Mouse (Mus musculus): Measurements from ENCODE around the gene Morn1. TPM values are rescaled to one million over a fixed set of nuclear protein-coding genes. Genes with fewer than 3 reads are reported as not detected.

The Morn1 gene
- polyA plus RNA-seq, 1 experiment: 12.6 TPM

GRCm38 (mm10) chr4:155079666-155080065 is 6.7 kb upstream of the Morn1 start:
- no peak for DNase-seq (ENCODE audit: low read depth)
- TF ChIP-seq CTCF (IDR thresholded peaks at IDR 0.05; ENCODE audit: borderline replicate concordance, extremely low read depth, insufficient read depth, insufficient read length) (no peak), POLR2A (IDR thresholded peaks at IDR 0.05; ENCODE audit: borderline replicate concordance, extremely low read depth, insufficient read depth, insufficient read length, poor library complexity, severe bottlenecking) (no peak)

GRCm38 (mm10) chr4:155083553-155083952 is 2.8 kb upstream of the Morn1 start:
- no peak for DNase-seq (ENCODE audit: low read depth)
- TF ChIP-seq CTCF (IDR thresholded peaks at IDR 0.05; ENCODE audit: borderline replicate concordance, extremely low read depth, insufficient read depth, insufficient read length) (no peak), POLR2A (IDR thresholded peaks at IDR 0.05; ENCODE audit: borderline replicate concordance, extremely low read depth, insufficient read depth, insufficient read length, poor library complexity, severe bottlenecking) (no peak)

- no peak for DNase-seq (ENCODE audit: low read depth)
- TF ChIP-seq POLR2A (IDR thresholded peaks at IDR 0.05; ENCODE audit: borderline replicate concordance, extremely low read depth, insufficient read depth, insufficient read length, poor library complexity, severe bottlenecking): no peak
- TF ChIP-seq CTCF (IDR thresholded peaks at IDR 0.05; ENCODE audit: borderline replicate concordance, extremely low read depth, insufficient read depth, insufficient read length): no peak
Measured at GRCm38 (mm10) chr4:155084351-155084750, 2.0 kb upstream of the Morn1 start.

GRCm38 (mm10) chr4:155085206-155086107 is 920 bp upstream of the Morn1 start:
- TF ChIP-seq CTCF (IDR thresholded peaks at IDR 0.05; ENCODE audit: borderline replicate concordance, extremely low read depth, insufficient read depth, insufficient read length) (no peak), POLR2A (IDR thresholded peaks at IDR 0.05; ENCODE audit: borderline replicate concordance, extremely low read depth, insufficient read depth, insufficient read length, poor library complexity, severe bottlenecking) (no peak)
- DNase-seq (ENCODE audit: low read depth): no peak

GRCm38 (mm10) chr4:155089241-155089640 is 2.9 kb downstream of the Morn1 start:
- TF ChIP-seq CTCF (IDR thresholded peaks at IDR 0.05; ENCODE audit: borderline replicate concordance, extremely low read depth, insufficient read depth, insufficient read length) (no peak), POLR2A (IDR thresholded peaks at IDR 0.05; ENCODE audit: borderline replicate concordance, extremely low read depth, insufficient read depth, insufficient read length, poor library complexity, severe bottlenecking) (no peak)
- DNase-seq (ENCODE audit: low read depth): no peak

- DNase-seq (ENCODE audit: low read depth): no peak
- no peak for TF ChIP-seq POLR2A (IDR thresholded peaks at IDR 0.05; ENCODE audit: borderline replicate concordance, extremely low read depth, insufficient read depth, insufficient read length, poor library complexity, severe bottlenecking)
- no peak for TF ChIP-seq CTCF (IDR thresholded peaks at IDR 0.05; ENCODE audit: borderline replicate concordance, extremely low read depth, insufficient read depth, insufficient read length)
Measured at GRCm38 (mm10) chr4:155090147-155090546, 3.8 kb downstream of the Morn1 start.

- DNase-seq (ENCODE audit: low read depth): no peak
- TF ChIP-seq POLR2A (IDR thresholded peaks at IDR 0.05; ENCODE audit: borderline replicate concordance, extremely low read depth, insufficient read depth, insufficient read length, poor library complexity, severe bottlenecking): no peak
- no peak for TF ChIP-seq CTCF (IDR thresholded peaks at IDR 0.05; ENCODE audit: borderline replicate concordance, extremely low read depth, insufficient read depth, insufficient read length)
Measured at GRCm38 (mm10) chr4:155090688-155091449, 4.5 kb downstream of the Morn1 start.

- no peak for DNase-seq (ENCODE audit: low read depth)
- TF ChIP-seq CTCF (IDR thresholded peaks at IDR 0.05; ENCODE audit: borderline replicate concordance, extremely low read depth, insufficient read depth, insufficient read length): no peak
- no peak for TF ChIP-seq POLR2A (IDR thresholded peaks at IDR 0.05; ENCODE audit: borderline replicate concordance, extremely low read depth, insufficient read depth, insufficient read length, poor library complexity, severe bottlenecking)
Measured at GRCm38 (mm10) chr4:155092718-155093430, 6.5 kb downstream of the Morn1 start.

GRCm38 (mm10) chr4:155093431-155094149 is 7.2 kb downstream of the Morn1 start:
- DNase-seq (ENCODE audit: low read depth): no peak
- TF ChIP-seq CTCF (IDR thresholded peaks at IDR 0.05; ENCODE audit: borderline replicate concordance, extremely low read depth, insufficient read depth, insufficient read length): no peak
- TF ChIP-seq POLR2A (IDR thresholded peaks at IDR 0.05; ENCODE audit: borderline replicate concordance, extremely low read depth, insufficient read depth, insufficient read length, poor library complexity, severe bottlenecking): no peak

- TF ChIP-seq POLR2A (IDR thresholded peaks at IDR 0.05; ENCODE audit: borderline replicate concordance, extremely low read depth, insufficient read depth, insufficient read length, poor library complexity, severe bottlenecking) (no peak), CTCF (IDR thresholded peaks at IDR 0.05; ENCODE audit: borderline replicate concordance, extremely low read depth, insufficient read depth, insufficient read length) (peak; percentile 66)
- DNase-seq (ENCODE audit: low read depth): peak; percentile 51
Measured at GRCm38 (mm10) chr4:155094565-155094964, 8.2 kb downstream of the Morn1 start.

Measured in brain, embryonic 14.5 days (tissue).